Mouse (Mus musculus): ENCODE measurements at regions not wholly inside any gene's neighbourhood (a gene's known extent, or its start where the extent isn't known, plus 50 kb on each side); places are given as distances from the start of the nearest gene placed in this dataset.
A peak's percentile ranks its signal among the peaks of the same experiment; 100 is the strongest.

GRCm38 (mm10) chr9:14032048-14032362 lies 204.5 kb downstream of the Fam76b start:
- no peak for ATAC-seq (ENCODE audit: low FRiP score, low TSS enrichment)
- WGBS: 77% methylated on average over 1 of the region's 1 CpGs
- H3K4me1 ChIP-seq (ENCODE audit: insufficient read depth, low read length): no peaks in the 10 kb centered on the region
- no peak overlapping the region for H3K4me3 ChIP-seq (ENCODE audit: low read length)
- no peaks in the 10 kb centered on the region for H3K9me3 ChIP-seq (ENCODE audit: low read length)
- H3K36me3 ChIP-seq (ENCODE audit: insufficient read depth, low read length): no peaks in the 10 kb centered on the region
- no peak overlapping the region for H3K4me2 ChIP-seq (replicated peaks; ENCODE audit: low read depth, low read length)
- H3K27me3 ChIP-seq (ENCODE audit: insufficient read depth, low read length): no peaks in the 10 kb centered on the region
- H3K9ac ChIP-seq (replicated peaks; ENCODE audit: low read length): no peak overlapping the region
- no peak overlapping the region for H3K27ac ChIP-seq (ENCODE audit: low read length)

GRCm38 (mm10) chr9:14035526-14035925 lies 208.0 kb downstream of the Fam76b start:
- no peak for ATAC-seq (ENCODE audit: low FRiP score, low TSS enrichment)
- Histone ChIP-seq H3K4me1 (ENCODE audit: insufficient read depth, low read length) (no peaks in the 10 kb centered on the region), H3K9ac (replicated peaks; ENCODE audit: low read length) (no peak overlapping the region), H3K9me3 (ENCODE audit: low read length) (no peaks in the 10 kb centered on the region), H3K27ac (ENCODE audit: low read length) (no peak overlapping the region), H3K27me3 (ENCODE audit: insufficient read depth, low read length) (no peaks in the 10 kb centered on the region), H3K4me3 (ENCODE audit: low read length) (no peak overlapping the region), H3K4me2 (replicated peaks; ENCODE audit: low read depth, low read length) (no peak overlapping the region), H3K36me3 (ENCODE audit: insufficient read depth, low read length) (no peaks in the 10 kb centered on the region)
- WGBS: 77% methylated on average over 2 of the region's 2 CpGs

GRCm38 (mm10) chr9:14041900-14042435 lies 214.5 kb downstream of the Fam76b start:
- Histone ChIP-seq H3K9me3 (ENCODE audit: low read length) (no peaks in the 10 kb centered on the region), H3K27me3 (ENCODE audit: insufficient read depth, low read length) (no peaks in the 10 kb centered on the region), H3K4me2 (replicated peaks; ENCODE audit: low read depth, low read length) (no peak overlapping the region), H3K27ac (ENCODE audit: low read length) (no peak overlapping the region), H3K4me3 (ENCODE audit: low read length) (no peak overlapping the region), H3K9ac (replicated peaks; ENCODE audit: low read length) (no peak overlapping the region), H3K36me3 (ENCODE audit: insufficient read depth, low read length) (no peaks in the 10 kb centered on the region), H3K4me1 (ENCODE audit: insufficient read depth, low read length) (no peaks in the 10 kb centered on the region)
- 57% methylated on average over 2 of the region's 2 CpGs for WGBS
- ATAC-seq (ENCODE audit: low FRiP score, low TSS enrichment): no peak

GRCm38 (mm10) chr9:14048224-14048623 lies 220.7 kb downstream of the Fam76b start:
- H3K9me3 ChIP-seq (ENCODE audit: low read length): no peaks in the 10 kb centered on the region
- H3K27me3 ChIP-seq (ENCODE audit: insufficient read depth, low read length): no peaks in the 10 kb centered on the region
- no peak overlapping the region for H3K4me3 ChIP-seq (ENCODE audit: low read length)
- WGBS: 61% methylated on average over 4 of the region's 4 CpGs
- no peak overlapping the region for H3K9ac ChIP-seq (replicated peaks; ENCODE audit: low read length)
- H3K36me3 ChIP-seq (ENCODE audit: insufficient read depth, low read length): no peaks in the 10 kb centered on the region
- H3K4me2 ChIP-seq (replicated peaks; ENCODE audit: low read depth, low read length): no peak overlapping the region
- H3K27ac ChIP-seq (ENCODE audit: low read length): no peak overlapping the region
- H3K4me1 ChIP-seq (ENCODE audit: insufficient read depth, low read length): no peaks in the 10 kb centered on the region
- no peak for ATAC-seq (ENCODE audit: low FRiP score, low TSS enrichment)

GRCm38 (mm10) chr9:14053704-14054103 lies 221.2 kb upstream of the Sesn3 start:
- Histone ChIP-seq H3K27me3 (ENCODE audit: insufficient read depth, low read length) (no peaks in the 10 kb centered on the region), H3K9ac (replicated peaks; ENCODE audit: low read length) (no peak overlapping the region), H3K9me3 (ENCODE audit: low read length) (no peaks in the 10 kb centered on the region), H3K36me3 (ENCODE audit: insufficient read depth, low read length) (no peaks in the 10 kb centered on the region), H3K4me1 (ENCODE audit: insufficient read depth, low read length) (peaks cover 11% of the 10 kb centered on the region), H3K27ac (ENCODE audit: low read length) (0 out of 2 replicates have a peak overlapping the region, but pooled peaks have one; percentile 12), H3K4me2 (replicated peaks; ENCODE audit: low read depth, low read length) (no peak overlapping the region), H3K4me3 (ENCODE audit: low read length) (no peak overlapping the region)
- WGBS: 37% methylated on average over 2 of the region's 2 CpGs
- ATAC-seq (ENCODE audit: low FRiP score, low TSS enrichment): peak; percentile 31

- Histone ChIP-seq H3K4me2 (replicated peaks; ENCODE audit: low read depth, low read length) (no peak overlapping the region), H3K9ac (replicated peaks; ENCODE audit: low read length) (no peak overlapping the region), H3K36me3 (ENCODE audit: insufficient read depth, low read length) (no peaks in the 10 kb centered on the region), H3K4me1 (ENCODE audit: insufficient read depth, low read length) (peaks cover 13% of the 10 kb centered on the region), H3K27ac (ENCODE audit: low read length) (no peak overlapping the region), H3K27me3 (ENCODE audit: insufficient read depth, low read length) (no peaks in the 10 kb centered on the region), H3K4me3 (ENCODE audit: low read length) (no peak overlapping the region), H3K9me3 (ENCODE audit: low read length) (no peaks in the 10 kb centered on the region)
- no peak for ATAC-seq (ENCODE audit: low FRiP score, low TSS enrichment)
- 82% methylated on average over 10 of the region's 10 CpGs for WGBS
These were observed 218.3 kb upstream of the Sesn3 start for GRCm38 (mm10) chr9:14056410-14057172.

- H3K36me3 ChIP-seq (ENCODE audit: insufficient read depth, low read length): no peaks in the 10 kb centered on the region
- peaks cover 9% of the 10 kb centered on the region for H3K4me1 ChIP-seq (ENCODE audit: insufficient read depth, low read length)
- no peaks in the 10 kb centered on the region for H3K9me3 ChIP-seq (ENCODE audit: low read length)
- H3K4me2 ChIP-seq (replicated peaks; ENCODE audit: low read depth, low read length): no peak overlapping the region
- H3K9ac ChIP-seq (replicated peaks; ENCODE audit: low read length): no peak overlapping the region
- no peak for ATAC-seq (ENCODE audit: low FRiP score, low TSS enrichment)
- H3K27me3 ChIP-seq (ENCODE audit: insufficient read depth, low read length): no peaks in the 10 kb centered on the region
- WGBS: 18% methylated on average over 5 of the region's 5 CpGs
- H3K4me3 ChIP-seq (ENCODE audit: low read length): no peak overlapping the region
- 0 out of 2 replicates have a peak overlapping the region, but pooled peaks have one; percentile 23 for H3K27ac ChIP-seq (ENCODE audit: low read length)
These were observed 216.2 kb upstream of the Sesn3 start for GRCm38 (mm10) chr9:14058592-14059227.

GRCm38 (mm10) chr9:14059228-14059779 lies 215.6 kb upstream of the Sesn3 start:
- peaks cover 6% of the 10 kb centered on the region for H3K4me1 ChIP-seq (ENCODE audit: insufficient read depth, low read length)

GRCm38 (mm10) chr9:14060257-14060656 lies 214.6 kb upstream of the Sesn3 start:
- peaks cover 6% of the 10 kb centered on the region for H3K4me1 ChIP-seq (ENCODE audit: insufficient read depth, low read length)
- H3K27ac ChIP-seq (ENCODE audit: low read length): no peak overlapping the region
- H3K4me3 ChIP-seq (ENCODE audit: low read length): no peak overlapping the region
- no peaks in the 10 kb centered on the region for H3K27me3 ChIP-seq (ENCODE audit: insufficient read depth, low read length)
- H3K9me3 ChIP-seq (ENCODE audit: low read length): peaks cover 4% of the 10 kb centered on the region; the same call in 1 of the 2 replicates
- H3K9ac ChIP-seq (replicated peaks; ENCODE audit: low read length): no peak overlapping the region
- no peak for ATAC-seq (ENCODE audit: low FRiP score, low TSS enrichment)
- H3K4me2 ChIP-seq (replicated peaks; ENCODE audit: low read depth, low read length): no peak overlapping the region
- H3K36me3 ChIP-seq (ENCODE audit: insufficient read depth, low read length): no peaks in the 10 kb centered on the region
- WGBS: 96% methylated on average over 2 of the region's 2 CpGs

More at GRCm38 (mm10) chr9:14059228-14059779, 215.6 kb upstream of the Sesn3 start:
- Histone ChIP-seq H3K27ac (ENCODE audit: low read length) (no peak overlapping the region), H3K9ac (replicated peaks; ENCODE audit: low read length) (no peak overlapping the region), H3K4me3 (ENCODE audit: low read length) (no peak overlapping the region), H3K36me3 (ENCODE audit: insufficient read depth, low read length) (no peaks in the 10 kb centered on the region), H3K9me3 (ENCODE audit: low read length) (no peaks in the 10 kb centered on the region), H3K4me2 (replicated peaks; ENCODE audit: low read depth, low read length) (no peak overlapping the region), H3K27me3 (ENCODE audit: insufficient read depth, low read length) (no peaks in the 10 kb centered on the region)
- no peak for ATAC-seq (ENCODE audit: low FRiP score, low TSS enrichment)
- 40% methylated on average over 7 of the region's 7 CpGs for WGBS

- 76% methylated on average over 5 of the region's 5 CpGs for WGBS
- no peak for ATAC-seq (ENCODE audit: low FRiP score, low TSS enrichment)
- no peak overlapping the region for H3K4me3 ChIP-seq (ENCODE audit: low read length)
- no peaks in the 10 kb centered on the region for H3K36me3 ChIP-seq (ENCODE audit: insufficient read depth, low read length)
- H3K27me3 ChIP-seq (ENCODE audit: insufficient read depth, low read length): no peaks in the 10 kb centered on the region
- no peak overlapping the region for H3K4me2 ChIP-seq (replicated peaks; ENCODE audit: low read depth, low read length)
- peaks cover 5% of the 10 kb centered on the region; the same call in 1 of the 2 replicates for H3K9me3 ChIP-seq (ENCODE audit: low read length)
- H3K27ac ChIP-seq (ENCODE audit: low read length): no peak overlapping the region
- H3K4me1 ChIP-seq (ENCODE audit: insufficient read depth, low read length): peaks cover 6% of the 10 kb centered on the region
- no peak overlapping the region for H3K9ac ChIP-seq (replicated peaks; ENCODE audit: low read length)
These were observed 213.5 kb upstream of the Sesn3 start for GRCm38 (mm10) chr9:14061389-14061788.

Measured in kidney, embryonic 16.5 days (tissue).